Mouse (Mus musculus) forebrain, embryonic 16.5 days (tissue): ENCODE measurements at regions not wholly inside any gene's neighbourhood (a gene's known extent, or its start where the extent isn't known, plus 50 kb on each side); places are given as distances from the start of the nearest gene placed in this dataset.

Source experiments
- ATAC-seq: fragments of 200-750 bp; cut with Nextera tagmentation; 2 replicates; pipeline ENCODE4 v1.8.0; 2017; ENCODE audit warnings: mild to moderate bottlenecking, moderate library complexity
- H3K27ac ChIP-seq: fragments of 300-500 bp; sonication (generic); 2 replicates; pipeline ENCODE4 v1.5.1; 2014; ENCODE audit warnings: low read length, control low read depth
- H3K27me3 ChIP-seq: fragments of 300-500 bp; sonication (generic); replicated peaks from 2 replicates; pipeline ENCODE4 v1.6.1; 2014; ENCODE audit warnings: low read length; ENCODE audit not compliant: control insufficient read depth, insufficient read depth
- H3K36me3 ChIP-seq: fragments of 300-500 bp; sonication (generic); 2 replicates; pipeline ENCODE4 v1.6.1; 2014; ENCODE audit not compliant: control insufficient read depth, insufficient read depth
- H3K4me1 ChIP-seq: fragments of 300-500 bp; sonication (generic); replicated peaks from 2 replicates; pipeline ENCODE4 v1.6.1; 2014; ENCODE audit warnings: low read length; ENCODE audit not compliant: control insufficient read depth, insufficient read depth
- H3K4me2 ChIP-seq: fragments of 300-500 bp; sonication (generic); 2 replicates; pipeline ENCODE4 v1.6.1; 2014; ENCODE audit warnings: mild to moderate bottlenecking, low read length, control low read depth
- H3K4me3 ChIP-seq: fragments of 300-500 bp; sonication (generic); replicated peaks from 2 replicates; pipeline ENCODE4 v1.5.1; 2014; ENCODE audit warnings: mild to moderate bottlenecking, low read length, control low read depth
- H3K9ac ChIP-seq: fragments of 300-500 bp; sonication (generic); replicated peaks from 2 replicates; pipeline ENCODE4 v1.6.1; 2014; ENCODE audit warnings: low read depth, low read length, control low read depth
- H3K9me3 ChIP-seq: fragments of 300-500 bp; sonication (generic); 2 replicates; pipeline ENCODE4 v1.6.1; 2016; ENCODE audit warnings: low read length; ENCODE audit not compliant: control insufficient read depth
- WGBS: fragments of 180-500 bp; shearing (Covaris S2); extraction: QIAGEN DNeasy Blood & Tissue Kit; methylation state at CpG from one replicate; pipeline ENCODE4 v1.1.7; 2014; 5-methylcytosine and 5-hydroxymethylcytosine counted together

DNA sequence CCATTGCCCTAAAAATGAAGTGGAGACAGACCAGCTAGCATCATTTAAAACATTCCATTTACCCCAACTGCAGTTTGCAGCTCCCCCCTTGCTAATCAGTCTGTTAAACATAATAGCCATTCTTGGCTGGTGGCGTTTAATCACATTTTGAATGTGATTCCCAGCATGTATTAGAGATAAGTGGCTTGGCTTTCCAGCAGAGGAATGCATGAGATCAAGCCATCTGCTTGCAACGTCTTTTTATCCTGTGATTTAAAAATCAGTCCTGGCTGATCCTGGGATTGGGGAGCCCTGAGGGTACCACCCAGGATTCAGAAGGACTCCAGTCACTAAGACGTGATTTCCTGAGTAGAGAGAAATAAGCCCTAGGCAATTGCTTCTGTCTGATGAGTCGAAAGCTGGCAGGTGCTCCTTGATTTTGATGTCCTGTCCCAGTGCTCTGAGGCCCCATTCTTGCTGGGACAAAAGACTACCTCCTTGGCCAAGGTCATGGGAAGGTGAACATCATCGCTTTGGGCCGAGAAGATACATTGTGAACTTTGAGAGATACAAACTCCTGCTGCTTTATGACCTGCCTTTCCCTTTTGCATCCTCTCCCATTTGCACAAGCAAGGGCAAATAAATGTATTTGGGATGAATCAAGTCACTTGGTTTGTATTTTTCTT is 623.8 kb downstream of the Tmem132b start:
- Histone ChIP-seq H3K9ac (no peak overlapping the region), H3K4me1 (peaks cover 7% of the 10 kb centered on the region), H3K4me3 (no peak overlapping the region), H3K4me2 (no peak overlapping the region), H3K9me3 (no peaks in the 10 kb centered on the region), H3K36me3 (no peaks in the 10 kb centered on the region), H3K27me3 (no peaks in the 10 kb centered on the region), H3K27ac (no peak overlapping the region)
- ATAC-seq: no peak
- WGBS: 25% methylated on average over 6 of the region's 6 CpGs

DNA sequence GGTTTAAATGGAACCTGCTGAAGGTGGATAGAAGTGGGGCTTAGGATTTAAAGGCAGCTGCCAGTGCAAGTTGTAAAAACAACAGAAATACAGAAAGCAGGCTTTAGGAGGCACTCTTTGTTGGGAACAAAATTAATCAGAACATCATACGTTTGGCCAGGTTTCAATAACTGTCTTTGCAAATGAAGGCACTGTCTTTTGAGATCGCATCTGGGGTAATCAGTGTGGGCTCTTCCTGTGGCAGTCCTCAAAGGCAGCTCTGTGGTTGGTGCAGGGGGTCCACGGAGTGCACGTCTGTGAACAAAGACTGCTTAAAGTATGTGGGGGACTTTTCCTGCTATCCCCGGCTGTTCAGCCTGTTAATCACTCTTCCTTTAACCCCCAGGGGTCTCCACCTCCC is 654.5 kb downstream of the Tmem132b start:
- 16% methylated on average over 5 of the region's 5 CpGs for WGBS
- no peak for ATAC-seq
- H3K4me1 ChIP-seq: no peaks in the 10 kb centered on the region
- H3K36me3 ChIP-seq: no peaks in the 10 kb centered on the region
- H3K4me2 ChIP-seq: no peak overlapping the region
- no peaks in the 10 kb centered on the region for H3K9me3 ChIP-seq
- no peak overlapping the region for H3K9ac ChIP-seq
- no peak overlapping the region for H3K27ac ChIP-seq
- no peak overlapping the region for H3K4me3 ChIP-seq
- no peaks in the 10 kb centered on the region for H3K27me3 ChIP-seq

DNA sequence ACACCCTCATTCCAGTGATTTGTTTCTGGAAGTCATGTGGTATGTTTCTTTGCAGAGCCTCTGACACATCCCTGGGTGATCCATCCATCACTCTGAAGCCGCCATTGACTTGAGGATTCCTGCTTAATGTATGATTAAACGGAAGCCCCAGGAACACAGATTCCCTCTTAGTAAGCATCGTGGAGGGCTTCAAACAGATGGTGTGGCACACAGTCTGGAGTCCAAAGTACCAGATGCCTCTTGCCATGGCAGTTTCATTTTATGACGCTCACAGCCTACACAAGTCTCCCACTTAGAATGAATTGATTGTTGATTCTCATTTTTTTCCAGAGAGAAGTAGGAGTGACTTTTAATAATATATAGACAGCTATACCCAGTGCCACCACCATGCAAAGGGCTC is 668.3 kb downstream of the Tmem132b start:
- Histone ChIP-seq H3K27me3 (no peaks in the 10 kb centered on the region), H3K4me2 (no peak overlapping the region), H3K36me3 (no peaks in the 10 kb centered on the region), H3K4me1 (no peaks in the 10 kb centered on the region), H3K9ac (no peak overlapping the region), H3K27ac (no peak overlapping the region), H3K9me3 (no peaks in the 10 kb centered on the region), H3K4me3 (no peak overlapping the region)
- no peak for ATAC-seq
- 59% methylated on average over 4 of the region's 4 CpGs for WGBS

- no peak for ATAC-seq
- Histone ChIP-seq H3K4me2 (no peak overlapping the region), H3K4me3 (no peak overlapping the region), H3K36me3 (no peaks in the 10 kb centered on the region), H3K27me3 (no peaks in the 10 kb centered on the region), H3K9me3 (no peaks in the 10 kb centered on the region), H3K4me1 (no peaks in the 10 kb centered on the region), H3K9ac (no peak overlapping the region), H3K27ac (no peak overlapping the region)
- WGBS: 35% methylated on average over 4 of the region's 4 CpGs
Measured at GRCm38 (mm10) chr5:126201535-126201934, 670.0 kb downstream of the Tmem132b start.

- Histone ChIP-seq H3K9ac (no peak overlapping the region), H3K27me3 (no peaks in the 10 kb centered on the region), H3K27ac (no peak overlapping the region), H3K9me3 (no peaks in the 10 kb centered on the region), H3K4me2 (no peak overlapping the region), H3K4me1 (no peaks in the 10 kb centered on the region), H3K4me3 (no peak overlapping the region), H3K36me3 (no peaks in the 10 kb centered on the region)
- WGBS: 75% methylated on average over 9 of the region's 9 CpGs
- ATAC-seq: no peak
Measured at GRCm38 (mm10) chr5:126201996-126202395, 670.4 kb downstream of the Tmem132b start.

DNA sequence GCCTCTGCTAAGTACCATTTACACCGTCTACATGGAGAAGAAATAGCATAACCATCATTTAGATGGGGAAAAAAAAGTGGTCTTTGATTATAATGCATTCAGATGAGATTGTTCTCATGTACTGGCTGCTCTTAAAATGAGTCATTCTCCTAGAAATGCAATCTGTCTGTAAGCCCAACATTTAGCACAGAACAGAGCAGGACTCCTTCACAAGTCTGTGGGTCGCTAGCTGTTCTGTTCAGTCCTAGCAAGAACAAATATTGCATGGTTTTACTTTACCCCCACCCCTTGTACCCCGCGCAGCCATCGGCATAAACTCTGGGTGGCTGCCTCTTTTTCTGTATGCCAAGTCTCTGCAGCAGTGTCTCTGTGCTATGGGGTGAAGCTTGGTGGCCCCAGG is 685.4 kb downstream of the Tmem132b start:
- Histone ChIP-seq H3K9ac (no peak overlapping the region), H3K27me3 (no peaks in the 10 kb centered on the region), H3K9me3 (no peaks in the 10 kb centered on the region), H3K4me2 (no peak overlapping the region), H3K4me1 (no peaks in the 10 kb centered on the region), H3K36me3 (no peaks in the 10 kb centered on the region), H3K27ac (no peak overlapping the region), H3K4me3 (no peak overlapping the region)
- 91% methylated on average over 5 of the region's 5 CpGs for WGBS
- no peak for ATAC-seq

GRCm38 (mm10) chr5:126217746-126218145 is 686.2 kb downstream of the Tmem132b start:
- no peaks in the 10 kb centered on the region for H3K36me3 ChIP-seq

DNA sequence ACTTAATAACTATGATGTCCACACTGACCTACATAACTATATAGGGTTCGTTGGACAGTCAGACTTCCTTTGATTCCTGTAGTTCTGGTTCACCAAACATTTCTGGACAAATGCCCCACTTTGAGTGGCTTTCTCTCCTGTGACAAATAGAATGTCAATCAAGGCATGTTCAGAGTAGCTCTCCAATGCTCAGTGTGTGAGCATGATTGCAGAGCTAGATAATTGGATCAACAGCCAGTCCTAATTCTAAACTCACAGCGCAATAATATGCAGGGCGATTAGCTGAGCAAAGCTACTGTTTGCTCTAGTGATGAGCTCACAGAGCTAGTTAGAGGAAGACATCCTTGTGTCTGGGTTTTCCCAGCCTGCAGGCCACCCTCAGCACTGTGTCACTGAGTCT is 692.1 kb downstream of the Tmem132b start:
- no peak overlapping the region for H3K9ac ChIP-seq
- H3K4me1 ChIP-seq: no peaks in the 10 kb centered on the region
- no peak for ATAC-seq
- no peak overlapping the region for H3K4me2 ChIP-seq
- H3K4me3 ChIP-seq: no peak overlapping the region
- H3K27ac ChIP-seq: no peak overlapping the region
- no peaks in the 10 kb centered on the region for H3K9me3 ChIP-seq
- no peaks in the 10 kb centered on the region for H3K27me3 ChIP-seq
- H3K36me3 ChIP-seq: no peaks in the 10 kb centered on the region
- WGBS: 49% methylated on average over 3 of the region's 3 CpGs

More at GRCm38 (mm10) chr5:126217746-126218145, 686.2 kb downstream of the Tmem132b start:
- Histone ChIP-seq H3K9me3 (no peaks in the 10 kb centered on the region), H3K27ac (no peak overlapping the region), H3K4me3 (no peak overlapping the region), H3K4me1 (no peaks in the 10 kb centered on the region), H3K27me3 (no peaks in the 10 kb centered on the region), H3K4me2 (no peak overlapping the region), H3K9ac (no peak overlapping the region)
- no peak for ATAC-seq
- WGBS: 72% methylated on average over 1 of the region's 1 CpGs

- no peak overlapping the region for H3K27ac ChIP-seq
- no peaks in the 10 kb centered on the region for H3K27me3 ChIP-seq
- no peak overlapping the region for H3K4me2 ChIP-seq
- H3K9ac ChIP-seq: no peak overlapping the region
- no peaks in the 10 kb centered on the region for H3K9me3 ChIP-seq
- H3K4me3 ChIP-seq: no peak overlapping the region
- no peaks in the 10 kb centered on the region for H3K4me1 ChIP-seq
- no peak for ATAC-seq
- WGBS: 70% methylated on average over 4 of the region's 4 CpGs
- H3K36me3 ChIP-seq: no peaks in the 10 kb centered on the region
Measured at GRCm38 (mm10) chr5:126230768-126231167, 699.2 kb downstream of the Tmem132b start.

DNA sequence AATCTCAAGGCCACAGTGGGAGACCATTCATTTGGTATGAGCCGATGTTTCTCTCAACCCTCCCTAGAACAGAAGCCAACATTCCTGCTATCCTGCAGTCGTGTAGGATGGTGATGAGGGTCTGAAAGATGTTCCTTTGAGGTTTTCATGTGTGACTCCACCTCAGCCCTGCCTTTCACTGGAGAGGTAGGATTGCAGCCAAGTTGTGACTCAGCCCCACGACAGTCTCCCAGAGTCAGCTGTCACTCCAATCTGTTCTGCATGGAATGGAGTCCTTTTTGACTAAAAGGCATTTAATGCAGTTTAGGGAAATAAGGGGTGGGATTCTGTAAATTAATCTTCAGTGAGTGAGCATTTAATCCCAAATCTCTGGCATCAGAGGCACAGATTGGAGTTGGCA is 706.5 kb downstream of the Tmem132b start:
- Histone ChIP-seq H3K9me3 (no peaks in the 10 kb centered on the region), H3K4me1 (peaks cover 6% of the 10 kb centered on the region; the same call in 1 of the 2 replicates), H3K27ac (no peak overlapping the region), H3K36me3 (no peaks in the 10 kb centered on the region), H3K4me2 (no peak overlapping the region), H3K27me3 (no peaks in the 10 kb centered on the region), H3K4me3 (no peak overlapping the region), H3K9ac (no peak overlapping the region)
- 41% methylated on average over 3 of the region's 3 CpGs for WGBS
- ATAC-seq: 0 out of 2 replicates have a peak, but pooled peaks have one; percentile 40
